Comparison of ENCODE assay signal across 13 mouse cellular contexts in genomic region chr12:117169670-117170069, GRCm38 (mm10).
DNase-seq lines count a peak whose midpoint lies in the region; ATAC-seq and TF ChIP-seq lines count a peak whose summit lies in the region.
"Had no signal": no experiment of that assay in that cellular context is flagged by ENCODE, and none has a peak within 500 bp of the region (broad histone marks: within the 10 kb centered on the region; RNA-seq: fewer than 3 reads in every experiment).

No protein-coding gene starts in this region.

- no peaks in the 10 kb centered on the region for H3K9me3 ChIP-seq in lung, embryonic 14.5 days (ENCODE audit: low read depth, low read length)
- H3K9me3 ChIP-seq in hindbrain, embryonic 10.5 days = no peaks in the 10 kb centered on the region
- H3K9me3 ChIP-seq in midbrain, embryonic 11.5 days (ENCODE audit: control insufficient read depth, low read length) = no peaks in the 10 kb centered on the region
- H3K9me3 ChIP-seq in liver, postnatal 0 days (ENCODE audit: low read length) = no peaks in the 10 kb centered on the region
- H3K9me3 ChIP-seq: embryonic facial prominence, embryonic 13.5 days; heart, embryonic 13.5 days; liver, embryonic 12.5 days; neural tube, embryonic 13.5 days had no signal

- no peak for TF ChIP-seq CTCF in lung, embryonic 14.5 days (IDR thresholded peaks at IDR 0.05; ENCODE audit: low read depth)
- TF ChIP-seq CTCF in cortical plate, adult 2 months (IDR thresholded peaks at IDR 0.05; ENCODE audit: extremely low read depth, insufficient read depth, low read length) = no peak
- TF ChIP-seq CTCF in liver, postnatal 0 days (IDR thresholded peaks at IDR 0.05; ENCODE audit: low read depth) = no peak

- H3K9ac ChIP-seq in lung, embryonic 14.5 days = no peak overlapping the region
- H3K9ac ChIP-seq in midbrain, embryonic 11.5 days (ENCODE audit: low read length) = 0 out of 2 replicates have a peak overlapping the region, but pooled peaks have one; percentile 2
- H3K9ac ChIP-seq in liver, postnatal 0 days (replicated peaks) = no peak overlapping the region
- H3K9ac ChIP-seq: embryonic facial prominence, embryonic 13.5 days; heart, embryonic 13.5 days; liver, embryonic 12.5 days; neural tube, embryonic 13.5 days had no signal

- H3K27ac ChIP-seq in lung, embryonic 14.5 days (ENCODE audit: low read depth) = no peak overlapping the region; the same call in 1 of the 2 replicates
- peak overlapping the region; percentile 44; the same call in 1 of the 2 replicates for H3K27ac ChIP-seq in cortical plate, adult 2 months (ENCODE audit: insufficient read depth, low read length)
- peak overlapping the region; percentile 73 for H3K27ac ChIP-seq in hindbrain, embryonic 10.5 days
- H3K27ac ChIP-seq in midbrain, embryonic 11.5 days (ENCODE audit: low read depth, low read length) = peak overlapping the region; percentile 64
- H3K27ac ChIP-seq in liver, postnatal 0 days (ENCODE audit: low read depth) = no peak overlapping the region
- H3K27ac ChIP-seq: embryonic facial prominence, embryonic 13.5 days; heart, embryonic 13.5 days; liver, embryonic 12.5 days; neural tube, embryonic 13.5 days had no signal

- 0 out of 2 replicates have a peak, but pooled peaks cover 4% of the 10 kb centered on the region for H3K27me3 ChIP-seq in lung, embryonic 14.5 days (ENCODE audit: insufficient read depth, low read length)
- H3K27me3 ChIP-seq in hindbrain, embryonic 10.5 days (ENCODE audit: insufficient read depth, poor library complexity, severe bottlenecking) = 0 out of 2 replicates have a peak, but pooled peaks cover 4% of the 10 kb centered on the region
- no peaks in the 10 kb centered on the region for H3K27me3 ChIP-seq in midbrain, embryonic 11.5 days (ENCODE audit: control insufficient read depth, insufficient read depth, low read length)
- H3K27me3 ChIP-seq in liver, postnatal 0 days (ENCODE audit: insufficient read depth, low read length) = no peaks in the 10 kb centered on the region
- H3K27me3 ChIP-seq: neural tube, embryonic 13.5 days had no signal

- 44% methylated on average over 5 of the region's 5 CpGs for WGBS in lung, embryonic 14.5 days
- 54% methylated on average over 5 of the region's 5 CpGs for WGBS in hindbrain, embryonic 10.5 days
- WGBS in midbrain, embryonic 11.5 days = 41% methylated on average over 5 of the region's 5 CpGs
- WGBS in liver, postnatal 0 days (ENCODE audit: insufficient replicate concordance) = 44% methylated on average over 5 of the region's 5 CpGs

- peak; percentile 63; the same call in 1 of the 2 replicates for ATAC-seq in lung, embryonic 14.5 days (ENCODE audit: insufficient read depth)
- ATAC-seq in midbrain, embryonic 11.5 days (ENCODE audit: low FRiP score) = no peak
- ATAC-seq in liver, postnatal 0 days = no peak
- ATAC-seq: liver, embryonic 12.5 days had no signal

- no peak overlapping the region for H3K4me3 ChIP-seq in lung, embryonic 14.5 days (ENCODE audit: low read depth, low read length)
- H3K4me3 ChIP-seq in cortical plate, adult 2 months (ENCODE audit: insufficient read depth, low read length) = no peak overlapping the region
- no peak overlapping the region; the same call in 1 of the 2 replicates for H3K4me3 ChIP-seq in hindbrain, embryonic 10.5 days
- H3K4me3 ChIP-seq in midbrain, embryonic 11.5 days (ENCODE audit: low read depth, low read length) = no peak overlapping the region
- H3K4me3 ChIP-seq in liver, postnatal 0 days (ENCODE audit: low read depth, low read length) = no peak overlapping the region
- H3K4me3 ChIP-seq: embryonic facial prominence, embryonic 13.5 days; heart, embryonic 13.5 days; liver, embryonic 12.5 days; neural tube, embryonic 13.5 days had no signal

- no peak for DNase-seq in lung, embryonic 14.5 days
- DNase-seq in lung, postnatal 36 days = no peak
- DNase-seq in hindbrain, embryonic 10.5 days (ENCODE audit: low spot score) = no peak
- DNase-seq in midbrain, embryonic 11.5 days (ENCODE audit: low spot score, missing footprints) = no peak
- DNase-seq in liver, postnatal 0 days = no peak
- no peak for DNase-seq in embryo, embryonic 9.5 days (ENCODE audit: extremely low spot score)
- no peak for DNase-seq in layer of hippocampus, postnatal 25 days (ENCODE audit: extremely low spot score in 1 of 2, low spot score in 1 of 2)
- DNase-seq: cerebellum, postnatal 10 days had no signal

- H3K4me2 ChIP-seq in lung, embryonic 14.5 days = no peak overlapping the region
- no peak overlapping the region for H3K4me2 ChIP-seq in midbrain, embryonic 11.5 days
- no peak overlapping the region for H3K4me2 ChIP-seq in liver, postnatal 0 days (ENCODE audit: low read depth, low read length)
- H3K4me2 ChIP-seq: embryonic facial prominence, embryonic 13.5 days; heart, embryonic 13.5 days; liver, embryonic 12.5 days; neural tube, embryonic 13.5 days had no signal

- H3K4me1 ChIP-seq in lung, embryonic 14.5 days (ENCODE audit: insufficient read depth) = no peaks in the 10 kb centered on the region
- H3K4me1 ChIP-seq in cortical plate, adult 2 months (ENCODE audit: control insufficient read depth, insufficient read depth, low read length) = peaks cover 17% of the 10 kb centered on the region
- H3K4me1 ChIP-seq in hindbrain, embryonic 10.5 days (replicated peaks) = peaks cover 98% of the 10 kb centered on the region
- H3K4me1 ChIP-seq in midbrain, embryonic 11.5 days (ENCODE audit: control insufficient read depth, insufficient read depth, low read length) = peaks cover 80% of the 10 kb centered on the region
- no peaks in the 10 kb centered on the region for H3K4me1 ChIP-seq in liver, postnatal 0 days (ENCODE audit: insufficient read depth)

- no peak for TF ChIP-seq EP300 in liver, postnatal 0 days (IDR thresholded peaks at IDR 0.05; ENCODE audit: low read depth)

- TF ChIP-seq POLR2A in cortical plate, adult 2 months (IDR thresholded peaks at IDR 0.05; ENCODE audit: extremely low read depth, insufficient read depth, low read length) = no peak

- H3K36me3 ChIP-seq in lung, embryonic 14.5 days (ENCODE audit: insufficient read depth) = no peaks in the 10 kb centered on the region
- H3K36me3 ChIP-seq in hindbrain, embryonic 10.5 days = peaks cover 68% of the 10 kb centered on the region
- H3K36me3 ChIP-seq in midbrain, embryonic 11.5 days (ENCODE audit: control insufficient read depth, insufficient read depth, low read length) = peaks cover 6% of the 10 kb centered on the region
- H3K36me3 ChIP-seq in liver, postnatal 0 days (replicated peaks; ENCODE audit: insufficient read depth, low read length) = no peaks in the 10 kb centered on the region
- H3K36me3 ChIP-seq: embryonic facial prominence, embryonic 13.5 days; heart, embryonic 13.5 days; liver, embryonic 12.5 days; neural tube, embryonic 13.5 days had no signal

Comparison
In these comparisons a context has a peak if more than half of its experiments do, and no peak if none do; other contexts are left out.
1. H3K27ac ChIP-seq: peak in cortical plate, adult 2 months (single experiment), hindbrain, embryonic 10.5 days (single experiment) and midbrain, embryonic 11.5 days (single experiment); none in lung, embryonic 14.5 days (single experiment) and liver, postnatal 0 days (single experiment).